Mouse (Mus musculus) midbrain, embryonic 14.5 days (tissue): Measurements from ENCODE around the gene Lrrc30. TPM values are rescaled to one million over a fixed set of nuclear protein-coding genes. Genes with fewer than 3 reads are reported as not detected.

Experiments
- polyA plus RNA-seq: library from polyadenylated mRNA; unstranded; fragments of >200 nt; fragmentation: Nextera tagmentation; extraction: Ambion mirVana; gene quantifications from 2 replicates; pipeline ENCODE4 v1.2.1, GENCODE M21; 2014

Gene Lrrc30
- polyA plus RNA-seq, 1 experiment from 2014 or later: not detected

Other genes starting within 250 kb of the Lrrc30 start
- gene Lama1, start 64.5 kb upstream of the Lrrc30 start, polyA plus RNA-seq: 3.2 and 10.1 TPM in 2 replicates